In the genomic region with DNA sequence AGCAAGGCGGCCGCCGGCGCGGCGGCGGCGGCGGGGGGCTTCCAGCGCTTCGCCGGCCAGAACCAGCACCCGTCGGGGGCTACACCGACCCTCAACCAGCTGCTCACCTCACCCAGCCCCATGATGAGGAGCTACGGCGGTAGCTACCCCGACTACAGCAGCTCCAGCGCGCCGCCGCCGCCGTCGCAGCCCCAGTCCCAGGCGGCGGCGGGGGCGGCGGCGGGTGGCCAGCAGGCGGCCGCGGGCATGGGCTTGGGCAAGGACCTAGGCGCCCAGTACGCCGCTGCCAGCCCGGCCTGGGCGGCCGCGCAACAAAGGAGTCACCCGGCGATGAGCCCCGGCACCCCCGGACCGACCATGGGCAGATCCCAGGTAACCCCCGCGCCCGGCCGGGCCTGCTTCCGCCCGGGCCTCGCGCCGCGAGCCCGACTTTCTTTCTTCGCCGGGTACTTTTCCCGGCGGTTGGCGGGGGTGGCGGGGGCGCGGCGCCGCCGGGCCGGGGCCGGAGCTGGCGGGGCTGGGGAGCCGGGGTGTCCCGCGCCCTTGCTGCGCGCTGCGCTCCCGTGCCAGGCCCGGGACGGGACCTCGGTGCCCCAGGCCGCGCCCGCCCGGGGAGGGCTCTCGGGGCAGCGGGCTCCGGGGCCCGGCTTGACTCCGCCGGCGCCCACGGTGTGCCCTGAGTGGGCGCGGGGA, we compare ENCODE assay signal across 8 mouse cellular contexts. TPM values are rescaled to one million over a fixed set of nuclear protein-coding genes. Genes with fewer than 3 reads are reported as not detected.
DNase-seq lines count a peak whose midpoint lies in the region; ATAC-seq and TF ChIP-seq lines count a peak whose summit lies in the region.

No protein-coding gene starts in this region.

- H3K27me3 ChIP-seq in cerebellum, adult 2 months (ENCODE audit: control insufficient read depth, insufficient read depth, low read length), result no peaks in the 10 kb centered on the region
- H3K27me3 ChIP-seq in liver, embryonic 16.5 days (ENCODE audit: control insufficient read depth, insufficient read depth, low read depth, low read length), result no peaks in the 10 kb centered on the region
- no peaks in the 10 kb centered on the region for H3K27me3 ChIP-seq in neural tube, embryonic 15.5 days (replicated peaks)

- H3K4me1 ChIP-seq in cerebellum, adult 2 months (ENCODE audit: control insufficient read depth, insufficient read depth, low read length), result peaks cover 4% of the 10 kb centered on the region
- peaks cover 10% of the 10 kb centered on the region for H3K4me1 ChIP-seq in liver, embryonic 16.5 days (ENCODE audit: control insufficient read depth, low read depth, low read length)
- peaks cover 30% of the 10 kb centered on the region for H3K4me1 ChIP-seq in neural tube, embryonic 15.5 days

- peak overlapping the region; percentile 73 for H3K4me2 ChIP-seq in liver, embryonic 16.5 days (ENCODE audit: low read depth, low read length)
- peak overlapping the region; percentile 74 for H3K4me2 ChIP-seq in neural tube, embryonic 15.5 days

- peak overlapping the region; percentile 97 for H3K9ac ChIP-seq in liver, embryonic 16.5 days (ENCODE audit: low read depth, low read length)
- H3K9ac ChIP-seq in neural tube, embryonic 15.5 days (replicated peaks), result peak overlapping the region; percentile 98

- intact Hi-C loops in gastrocnemius, adult 2 months (cut with DNase I), result loop anchor here (2.0 to 10.0 kb wide), 2 partner anchors 193 to 381 kb away; no protein-coding TSS in a partner anchor

- peak; percentile 49 for ATAC-seq in liver, embryonic 16.5 days (ENCODE audit: low read depth)
- ATAC-seq in neural tube, embryonic 15.5 days (ENCODE audit: low FRiP score), result peak; percentile 32

- peak; percentile 41 for DNase-seq in right cerebral cortex, adult 18-20 months
- no peak for DNase-seq in right cerebral cortex, adult 2 months (ENCODE audit: low spot score in 2 of 2)
- DNase-seq in cerebellum, adult 2 months, result peak; percentile 62 to 71
- peak; percentile 84 for DNase-seq in gastrocnemius, adult 2 months
- peak; percentile 66 for DNase-seq in induced T-regulatory cell, adult 2 months (ENCODE audit: low read depth)
- peak; percentile 41 for DNase-seq in urinary bladder, postnatal 25 days (ENCODE audit: low spot score)

- no peak for TF ChIP-seq CTCF in cerebellum, adult 2 months (IDR thresholded peaks at IDR 0.05; ENCODE audit: borderline replicate concordance, insufficient read depth, low read depth, low read length)
- TF ChIP-seq CTCF in gastrocnemius, adult 2 months (IDR thresholded peaks at IDR 0.05), result peak; percentile 48

- H3K27ac ChIP-seq in cerebellum, adult 2 months (ENCODE audit: insufficient read depth, low read length), result peak overlapping the region; percentile 100
- peak overlapping the region; percentile 99 for H3K27ac ChIP-seq in gastrocnemius, adult 2 months
- peak overlapping the region; percentile 96 for H3K27ac ChIP-seq in liver, embryonic 16.5 days (ENCODE audit: low read length)
- peak overlapping the region; percentile 100 for H3K27ac ChIP-seq in neural tube, embryonic 15.5 days (replicated peaks)

- peak overlapping the region; percentile 60 for H3K4me3 ChIP-seq in cerebellum, adult 2 months (replicated peaks; ENCODE audit: insufficient read depth, low read depth, low read length)
- peak overlapping the region; percentile 94 for H3K4me3 ChIP-seq in gastrocnemius, adult 2 months
- H3K4me3 ChIP-seq in liver, embryonic 16.5 days (ENCODE audit: low read depth, low read length), result peak overlapping the region; percentile 92
- H3K4me3 ChIP-seq in neural tube, embryonic 15.5 days (replicated peaks), result peak overlapping the region; percentile 82

- no peak for TF ChIP-seq POLR2A in cerebellum, adult 2 months (IDR thresholded peaks at IDR 0.05; ENCODE audit: borderline replicate concordance, insufficient read depth, low read length)

- H3K9me3 ChIP-seq in liver, embryonic 16.5 days (replicated peaks; ENCODE audit: control insufficient read depth, low read length), result no peaks in the 10 kb centered on the region
- H3K9me3 ChIP-seq in neural tube, embryonic 15.5 days (replicated peaks), result no peaks in the 10 kb centered on the region

- H3K36me3 ChIP-seq in liver, embryonic 16.5 days (ENCODE audit: control insufficient read depth, insufficient read depth), result no peaks in the 10 kb centered on the region
- no peaks in the 10 kb centered on the region for H3K36me3 ChIP-seq in neural tube, embryonic 15.5 days

- under 1% methylated on average over 88 of the region's 95 CpGs for WGBS in cerebellum, adult 2 months
- WGBS in liver, embryonic 16.5 days (ENCODE audit: insufficient replicate concordance), result 0% methylated on average over 59 of the region's 95 CpGs
- under 1% methylated on average over 48 of the region's 95 CpGs for WGBS in neural tube, embryonic 15.5 days

RNA-seq across cellular contexts. Expression of a gene that starts 2.1 kb away (rescaled TPM):
- 25.6 and 28.4 TPM in 2 replicates for polyA plus RNA-seq in cerebellum, adult 2 months (2012; rRNA removed)
- total RNA-seq in gastrocnemius, adult 2 months (2021), result 10 to 100 TPM; 35.1 to 35.6 TPM
- polyA plus RNA-seq in liver, embryonic 16.5 days (2015; fragmentation: Nextera tagmentation; extraction: Ambion mirVana), result 3.2 TPM in 2 replicates
- polyA plus RNA-seq in neural tube, embryonic 15.5 days (2015; fragmentation: Nextera tagmentation; extraction: Ambion mirVana), result 12.5 and 13.5 TPM in 2 replicates

Comparison
In these comparisons a context has a peak if more than half of its experiments do, and no peak if none do; other contexts are left out.
1. DNase-seq: peak in right cerebral cortex, adult 18-20 months (single experiment), cerebellum, adult 2 months (2 of 2), gastrocnemius, adult 2 months (single experiment), induced T-regulatory cell, adult 2 months (single experiment) and urinary bladder, postnatal 25 days (single experiment); none in right cerebral cortex, adult 2 months (0 of 2).
2. Peak in every context shown above with its lines, with median percentiles within 50 percentile points of each other: H3K27ac ChIP-seq and H3K4me3 ChIP-seq.